Mouse (Mus musculus) lung, postnatal 4 days (tissue): ENCODE data around the gene Glycam1.

ENCODE experiments used
- DNase-seq, 2 experiments: peaks; one replicate each; pipeline ENCODE4 v3.0.0; 2021

The Glycam1 gene

GRCm38 (mm10) chr15:103518600-103519385, 46.1 kb downstream of the Glycam1 start:
- no peak for DNase-seq

- DNase-seq = no peak
Observed at GRCm38 (mm10) chr15:103514914-103515313, 50.0 kb downstream of the Glycam1 start.

- peak; percentile 78 to 79 for DNase-seq
Observed at GRCm38 (mm10) chr15:103514119-103514518, 50.8 kb downstream of the Glycam1 start.

- DNase-seq = no peak
Observed at GRCm38 (mm10) chr15:103513621-103514031, 51.3 kb downstream of the Glycam1 start.
